Mouse (Mus musculus) heart, adult 2 months (tissue): Measurements from ENCODE around the gene Pak2.

Experiments used
- CTCF ChIP-seq: fragments of 200-600 bp; IDR thresholded peaks from 2 replicates; pipeline ENCODE4 v1.8.1; 2022; ENCODE audit warnings: antibody characterized with exemption, mild to moderate bottlenecking, moderate library complexity
- EP300 ChIP-seq: fragments of 200-500 bp; IDR thresholded peaks from 2 replicates; pipeline ENCODE4 v1.6.1; 2011; ENCODE audit warnings: low read depth, low read length, control low read depth; ENCODE audit not compliant: insufficient read depth

- TF ChIP-seq EP300: no peak
- no peak for TF ChIP-seq CTCF
Observed at GRCm38 (mm10) chr16:32075762-32076161, 3.4 kb downstream of the Pak2 start.
